Mouse (Mus musculus) bone marrow macrophage, adult 2 months (primary cell): ENCODE results near the gene Serpina3f. TPM values are rescaled to one million over a fixed set of nuclear protein-coding genes. Genes with fewer than 3 reads are reported as not detected.

ENCODE experiments used
- H3K27ac ChIP-seq: 2 replicates; pipeline ENCODE4 v1.5.1; 2012; ENCODE audit warnings: low read depth, low read length; ENCODE audit not compliant: insufficient read depth
- H3K4me1 ChIP-seq: 2 replicates; pipeline ENCODE4 v1.6.1; 2012; ENCODE audit warnings: low read length; ENCODE audit not compliant: control insufficient read depth, insufficient read depth
- H3K4me3 ChIP-seq: 2 replicates; pipeline ENCODE4 v1.5.1; 2012; ENCODE audit warnings: mild to moderate bottlenecking, low read length, moderate library complexity; ENCODE audit not compliant: insufficient read depth
- CTCF ChIP-seq: IDR thresholded peaks from 2 replicates; pipeline ENCODE4 v1.5.1; 2012; ENCODE audit warnings: low read depth, mild to moderate bottlenecking, low read length, moderate library complexity
- POLR2A ChIP-seq: IDR thresholded peaks from 2 replicates; pipeline ENCODE4 v1.6.1; 2012; ENCODE audit warnings: mild to moderate bottlenecking, low read depth, low read length, borderline replicate concordance
- polyA plus RNA-seq: library from polyadenylated mRNA; stranded (reverse); fragments of >200 nt; gene quantifications from 2 replicates; pipeline ENCODE4 v1.2.4, GENCODE M21; 2012; ENCODE audit not compliant: missing spikeins, insufficient read depth, insufficient read length

Serpina3f gene
- polyA plus RNA-seq, 1 experiment = not detected

- no peak overlapping the region for H3K27ac ChIP-seq
- no peaks in the 10 kb centered on the region for H3K4me1 ChIP-seq
- H3K4me3 ChIP-seq = no peak overlapping the region
- no peak for TF ChIP-seq CTCF
- TF ChIP-seq POLR2A = no peak
These were observed 31.3 kb downstream of the Serpina3f start for GRCm38 (mm10) chr12:104245595-104245994.

- Histone ChIP-seq H3K27ac (no peak overlapping the region), H3K4me3 (no peak overlapping the region), H3K4me1 (no peaks in the 10 kb centered on the region)
- TF ChIP-seq CTCF = no peak
- TF ChIP-seq POLR2A = no peak
These were observed 33.2 kb downstream of the Serpina3f start for GRCm38 (mm10) chr12:104247553-104248002.

GRCm38 (mm10) chr12:104248231-104248630, 33.9 kb downstream of the Serpina3f start:
- TF ChIP-seq CTCF = no peak
- no peak for TF ChIP-seq POLR2A
- no peak overlapping the region for H3K27ac ChIP-seq
- H3K4me3 ChIP-seq = no peak overlapping the region
- no peaks in the 10 kb centered on the region for H3K4me1 ChIP-seq

- no peak for TF ChIP-seq POLR2A
- no peak for TF ChIP-seq CTCF
- Histone ChIP-seq H3K27ac (no peak overlapping the region), H3K4me1 (no peaks in the 10 kb centered on the region), H3K4me3 (no peak overlapping the region)
These were observed 46.7 kb downstream of the Serpina3f start for GRCm38 (mm10) chr12:104261041-104261440.

GRCm38 (mm10) chr12:104262863-104263262, 48.5 kb downstream of the Serpina3f start, which contains the start of gene Serpina3i:
Serpina3i (plus strand) TSS chr12:104263122.
- no peak within 1 kb of the TSS for H3K4me3 ChIP-seq
- H3K4me1 ChIP-seq = no peaks in the 10 kb centered on the region
- no peak within 1 kb of the TSS for H3K27ac ChIP-seq
- TF ChIP-seq POLR2A (no peak), CTCF (no peak)

- Histone ChIP-seq H3K27ac (no peak overlapping the region), H3K4me1 (no peaks in the 10 kb centered on the region), H3K4me3 (no peak overlapping the region)
- TF ChIP-seq CTCF = no peak
- TF ChIP-seq POLR2A = no peak
These were observed 52.0 kb downstream of the Serpina3f start for GRCm38 (mm10) chr12:104266374-104266773.

Other genes with a start within 250 kb of the Serpina3f start
- not detected in 2 replicates for gene Serpina11, start 224.6 kb upstream of the Serpina3f start, polyA plus RNA-seq
- gene Serpina9, start 200.8 kb upstream of the Serpina3f start, polyA plus RNA-seq = not detected in 2 replicates
- not detected in 2 replicates for gene Serpina12, start 170.1 kb upstream of the Serpina3f start, polyA plus RNA-seq
- not detected in 2 replicates for gene Serpina5, start 113.4 kb upstream of the Serpina3f start, polyA plus RNA-seq
- gene Serpina3a, start 101.8 kb upstream of the Serpina3f start, polyA plus RNA-seq = not detected in 2 replicates
- gene Serpina3b, start 86.5 kb upstream of the Serpina3f start, polyA plus RNA-seq = not detected in 2 replicates
- gene Serpina3c, start 60.7 kb upstream of the Serpina3f start, polyA plus RNA-seq = not detected in 2 replicates
- gene Serpina3g, start 21.7 kb downstream of the Serpina3f start, polyA plus RNA-seq = 0.66 and 0.75 TPM in 2 replicates
- gene Serpina3i, start 48.6 kb downstream of the Serpina3f start, polyA plus RNA-seq = not detected in 2 replicates
- not detected in 2 replicates for gene Serpina3j, start 100.0 kb downstream of the Serpina3f start, polyA plus RNA-seq
- not detected in 2 replicates for gene Serpina3k, start 123.9 kb downstream of the Serpina3f start, polyA plus RNA-seq
- gene Serpina3m, start 123.9 kb downstream of the Serpina3f start, polyA plus RNA-seq = not detected in 2 replicates
- gene Serpina3n, start 192.2 kb downstream of the Serpina3f start, polyA plus RNA-seq = not detected in 2 replicates